Mouse (Mus musculus): ENCODE measurements at regions not wholly inside any gene's neighbourhood (a gene's known extent, or its start where the extent isn't known, plus 50 kb on each side); places are given as distances from the start of the nearest gene placed in this dataset.
A peak's percentile ranks its signal among the peaks of the same experiment; 100 is the strongest.

GRCm38 (mm10) chr9:50438738-50439137 is 55.6 kb upstream of the Plet1 start:
- no peak for TF ChIP-seq CTCF (IDR thresholded peaks at IDR 0.05; ENCODE audit: low read depth)
- no peak for TF ChIP-seq EP300 (IDR thresholded peaks at IDR 0.05; ENCODE audit: low read depth)
- no peak overlapping the region for H3K4me3 ChIP-seq (ENCODE audit: insufficient read depth in 1 of 2, low read depth in 2 of 2, low read length in 2 of 2)
- H3K9ac ChIP-seq (replicated peaks), result no peak overlapping the region
- 51% methylated on average over 7 of the region's 7 CpGs for WGBS (ENCODE audit: insufficient replicate concordance)
- no peaks in the 10 kb centered on the region for H3K36me3 ChIP-seq (replicated peaks; ENCODE audit: control insufficient read depth, insufficient read depth, low read depth)
- no peaks in the 10 kb centered on the region for H3K9me3 ChIP-seq (ENCODE audit: control insufficient read depth, low read length)
- H3K27me3 ChIP-seq (ENCODE audit: control insufficient read depth, insufficient read depth, low read length), result no peaks in the 10 kb centered on the region; the same call in 1 of the 2 replicates
- DNase-seq (ENCODE audit: low read depth in 3 of 3, low spot score in 3 of 3) (no peak), ATAC-seq (ENCODE audit: insufficient read depth) (no peak)
- H3K4me2 ChIP-seq (ENCODE audit: low read depth), result no peak overlapping the region
- H3K4me1 ChIP-seq (replicated peaks; ENCODE audit: control insufficient read depth in 2 of 2, insufficient read depth in 2 of 2, low read length in 1 of 2), result no peaks in the 10 kb centered on the region; a peak in 1 of 4 replicates
- H3K27ac ChIP-seq, result no peak overlapping the region

DNA sequence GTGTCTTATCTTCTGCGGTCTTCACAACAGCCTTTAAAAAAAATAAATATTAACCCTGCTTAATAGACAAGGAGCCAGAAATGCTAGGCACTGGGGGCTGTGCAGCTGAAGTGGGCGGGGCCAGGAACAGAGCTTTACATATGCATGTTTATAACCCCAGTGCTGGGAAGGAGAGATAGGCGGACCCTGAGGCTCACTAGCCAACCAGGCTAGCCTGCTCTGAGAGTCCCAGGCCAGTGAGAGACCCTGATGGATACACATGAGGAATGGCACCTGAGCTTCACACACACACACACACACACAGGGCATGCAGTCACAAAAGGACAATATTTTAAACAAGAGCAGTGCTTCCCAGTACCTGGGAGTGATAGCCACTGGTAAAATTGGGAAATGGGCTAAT is 54.1 kb upstream of the Plet1 start:
- Histone ChIP-seq H3K4me2 (ENCODE audit: low read depth) (no peak overlapping the region), H3K4me3 (ENCODE audit: insufficient read depth in 1 of 2, low read depth in 2 of 2, low read length in 2 of 2) (no peak overlapping the region), H3K36me3 (replicated peaks; ENCODE audit: control insufficient read depth, insufficient read depth, low read depth) (no peaks in the 10 kb centered on the region), H3K27ac (no peak overlapping the region), H3K9ac (replicated peaks) (no peak overlapping the region), H3K27me3 (ENCODE audit: control insufficient read depth, insufficient read depth, low read length) (no peaks in the 10 kb centered on the region; the same call in 1 of the 2 replicates), H3K4me1 (replicated peaks; ENCODE audit: control insufficient read depth in 2 of 2, insufficient read depth in 2 of 2, low read length in 1 of 2) (no peaks in the 10 kb centered on the region; a peak in 1 of 4 replicates), H3K9me3 (ENCODE audit: control insufficient read depth, low read length) (no peaks in the 10 kb centered on the region)
- no peak for ATAC-seq (ENCODE audit: insufficient read depth)
- TF ChIP-seq EP300 (IDR thresholded peaks at IDR 0.05; ENCODE audit: low read depth), result no peak
- no peak for TF ChIP-seq CTCF (IDR thresholded peaks at IDR 0.05; ENCODE audit: low read depth)
- WGBS (ENCODE audit: insufficient replicate concordance), result 44% methylated on average over 3 of the region's 3 CpGs
- DNase-seq (ENCODE audit: low read depth in 3 of 3, low spot score in 3 of 3), result no peak

DNA sequence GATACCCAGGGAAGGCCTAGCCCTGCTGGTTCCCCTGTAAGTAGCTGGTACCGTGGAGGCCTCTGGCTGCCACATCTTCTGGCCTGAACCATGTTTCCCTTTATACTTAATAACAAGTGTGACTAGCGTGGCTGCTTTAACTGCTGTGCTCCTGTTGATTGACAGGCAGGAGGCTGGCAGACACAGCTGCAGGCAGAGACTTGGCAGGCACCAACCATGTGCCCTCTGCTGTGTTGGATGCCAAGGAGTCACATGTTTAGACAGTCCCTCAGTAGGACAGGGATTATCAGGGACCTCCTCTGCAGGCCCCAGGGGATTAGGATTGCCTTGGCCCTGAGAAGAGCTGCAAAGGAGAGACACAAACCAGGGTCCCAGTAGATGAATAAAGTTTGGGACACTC is 53.6 kb upstream of the Plet1 start:
- no peaks in the 10 kb centered on the region; a peak in 1 of 4 replicates for H3K4me1 ChIP-seq (replicated peaks; ENCODE audit: control insufficient read depth in 2 of 2, insufficient read depth in 2 of 2, low read length in 1 of 2)
- TF ChIP-seq CTCF (IDR thresholded peaks at IDR 0.05; ENCODE audit: low read depth) (no peak), EP300 (IDR thresholded peaks at IDR 0.05; ENCODE audit: low read depth) (no peak)
- H3K27me3 ChIP-seq (ENCODE audit: control insufficient read depth, insufficient read depth, low read length), result no peaks in the 10 kb centered on the region; the same call in 1 of the 2 replicates
- no peaks in the 10 kb centered on the region for H3K9me3 ChIP-seq (ENCODE audit: control insufficient read depth, low read length)
- ATAC-seq (ENCODE audit: insufficient read depth), result no peak
- H3K27ac ChIP-seq, result no peak overlapping the region
- no peak for DNase-seq (ENCODE audit: low read depth in 3 of 3, low spot score in 3 of 3)
- H3K9ac ChIP-seq (replicated peaks), result no peak overlapping the region
- 52% methylated on average over 2 of the region's 2 CpGs for WGBS (ENCODE audit: insufficient replicate concordance)
- H3K36me3 ChIP-seq (replicated peaks; ENCODE audit: control insufficient read depth, insufficient read depth, low read depth), result no peaks in the 10 kb centered on the region
- H3K4me3 ChIP-seq (ENCODE audit: insufficient read depth in 1 of 2, low read depth in 2 of 2, low read length in 2 of 2), result no peak overlapping the region
- H3K4me2 ChIP-seq (ENCODE audit: low read depth), result no peak overlapping the region

DNA sequence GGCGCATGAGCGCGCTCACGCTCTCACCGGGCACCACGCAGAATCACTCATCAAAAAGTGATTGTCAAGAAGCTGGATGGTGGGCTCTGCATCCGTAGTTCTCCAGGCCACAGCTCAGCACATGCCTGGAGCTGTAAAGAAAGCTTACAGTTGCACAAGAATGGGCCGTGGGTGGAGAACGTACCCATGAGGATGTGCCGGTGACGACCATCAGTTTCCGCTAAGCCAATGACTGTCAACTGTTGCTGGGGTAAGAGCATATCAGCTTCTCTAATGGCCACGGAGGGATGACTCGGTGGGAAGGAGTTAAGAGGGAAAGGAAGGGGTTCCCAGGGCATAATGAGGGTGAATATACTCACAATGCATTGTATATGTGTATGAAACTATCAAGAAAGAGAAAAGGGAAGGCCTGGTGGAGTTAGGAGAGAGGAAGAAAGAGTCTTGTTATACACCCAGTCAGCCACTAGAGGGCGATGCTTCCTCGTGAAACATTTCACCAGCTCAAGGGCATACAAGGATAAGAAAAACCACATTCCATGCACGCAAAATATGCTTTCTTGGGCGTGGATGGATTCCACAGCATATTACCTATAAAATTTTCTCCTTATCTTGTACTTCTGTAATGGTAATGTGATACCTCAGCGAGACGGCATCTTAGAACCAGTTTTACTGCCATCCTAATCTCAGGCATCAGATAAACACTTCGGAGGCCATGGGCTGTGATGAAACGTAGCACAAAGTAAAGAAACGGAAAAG is 50.4 kb upstream of the Plet1 start:
- Histone ChIP-seq H3K27me3 (ENCODE audit: control insufficient read depth, insufficient read depth, low read length) (no peaks in the 10 kb centered on the region; the same call in 1 of the 2 replicates), H3K9me3 (ENCODE audit: control insufficient read depth, low read length) (no peaks in the 10 kb centered on the region), H3K27ac (no peak overlapping the region), H3K36me3 (replicated peaks; ENCODE audit: control insufficient read depth, insufficient read depth, low read depth) (no peaks in the 10 kb centered on the region), H3K9ac (replicated peaks) (no peak overlapping the region), H3K4me2 (ENCODE audit: low read depth) (no peak overlapping the region), H3K4me1 (replicated peaks; ENCODE audit: control insufficient read depth in 2 of 2, insufficient read depth in 2 of 2, low read length in 1 of 2) (no peaks in the 10 kb centered on the region), H3K4me3 (ENCODE audit: insufficient read depth in 1 of 2, low read depth in 2 of 2, low read length in 2 of 2) (no peak overlapping the region)
- no peak for ATAC-seq (ENCODE audit: insufficient read depth)
- peak in 2 of 3 experiments; percentile 17 to 32 for DNase-seq (ENCODE audit: low read depth in 3 of 3, low spot score in 3 of 3)
- 45% methylated on average over 23 of the region's 23 CpGs for WGBS (ENCODE audit: insufficient replicate concordance)
- TF ChIP-seq EP300 (IDR thresholded peaks at IDR 0.05; ENCODE audit: low read depth) (no peak), CTCF (IDR thresholded peaks at IDR 0.05; ENCODE audit: low read depth) (peak; percentile 80)
